Mouse (Mus musculus): ENCODE results near the gene Gm4779.

The Gm4779 gene

DNA sequence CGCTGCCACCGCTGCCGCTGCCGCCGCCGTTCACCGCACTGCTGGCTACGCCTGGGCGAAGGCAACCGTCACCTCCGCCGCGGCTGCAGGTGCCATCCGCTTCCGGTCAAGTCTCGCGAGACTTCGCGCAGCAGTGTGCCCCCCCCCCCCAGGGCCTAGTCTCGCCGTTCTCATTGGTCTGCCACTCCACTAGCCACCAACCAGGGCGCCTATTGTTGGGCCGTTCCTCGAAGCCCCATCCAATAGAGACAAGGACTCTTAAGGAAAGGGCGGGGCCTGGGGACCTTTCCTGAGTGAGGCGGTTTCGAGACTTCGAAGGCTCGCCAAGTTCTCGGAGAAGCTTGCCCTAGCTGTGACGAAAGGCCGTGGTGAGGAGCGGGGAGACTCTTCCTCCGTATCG lies at the start of gene Gm4779, which contains the start of gene 8030474K03Rik:
Gene Gm4779, minus strand, starts transcription at position 82 of the 400 bp plus-strand sequence.
Gene 8030474K03Rik, plus strand, starts transcription at position 315 of the 400 bp plus-strand sequence.
- in situ Hi-C loops (cut with MseI, MboI) = no loop called here

DNA sequence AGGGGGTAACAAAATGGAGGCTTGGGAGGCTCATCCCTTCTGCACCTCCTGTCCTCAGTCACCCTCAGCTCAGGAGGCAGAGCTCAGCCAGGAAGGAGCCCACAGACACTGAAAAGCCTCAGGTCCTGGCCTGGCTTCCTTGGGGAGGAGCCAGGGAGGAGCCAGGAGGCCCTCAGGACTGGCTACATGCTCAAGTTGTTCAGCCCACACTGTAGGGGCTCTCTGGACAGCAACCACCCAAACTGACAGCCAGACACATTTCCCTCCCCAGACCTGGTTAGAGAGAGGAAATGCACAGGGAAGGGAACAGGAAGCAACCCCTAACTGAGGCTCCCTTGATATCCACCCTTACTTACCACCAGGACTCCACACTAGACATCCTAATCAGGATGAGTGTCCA lies 25.8 kb upstream of the Gm4779 start:
- in situ Hi-C loops (cut with MseI, MboI) = loop anchor here in 1 of 2 experiments (10.0 kb wide), 1 partner anchor 115 kb away; no protein-coding TSS in a partner anchor

DNA sequence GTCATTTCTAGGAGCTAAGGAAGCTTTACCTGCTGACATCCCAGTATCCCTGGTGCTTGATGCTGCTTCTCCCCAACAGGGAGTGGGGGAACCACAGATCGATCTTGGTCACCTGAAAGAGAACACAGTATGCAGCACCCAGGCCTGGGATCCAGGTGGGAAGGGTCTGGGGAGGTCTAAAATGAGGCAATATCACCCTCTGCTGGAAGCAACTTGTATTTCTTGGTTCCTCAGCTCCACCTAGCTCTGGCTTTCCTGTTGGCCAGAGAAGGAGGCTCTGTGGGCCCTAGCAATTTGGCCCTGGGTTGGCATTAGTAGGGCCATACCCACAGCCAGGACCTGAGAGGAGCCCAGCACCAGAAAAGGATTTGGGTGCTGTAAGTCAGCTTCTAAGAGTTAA lies 24.9 kb upstream of the Gm4779 start:
- in situ Hi-C loops (cut with MseI, MboI) = loop anchor here in 1 of 2 experiments (10.0 kb wide), 1 partner anchor 116 kb away; no protein-coding TSS in a partner anchor

DNA sequence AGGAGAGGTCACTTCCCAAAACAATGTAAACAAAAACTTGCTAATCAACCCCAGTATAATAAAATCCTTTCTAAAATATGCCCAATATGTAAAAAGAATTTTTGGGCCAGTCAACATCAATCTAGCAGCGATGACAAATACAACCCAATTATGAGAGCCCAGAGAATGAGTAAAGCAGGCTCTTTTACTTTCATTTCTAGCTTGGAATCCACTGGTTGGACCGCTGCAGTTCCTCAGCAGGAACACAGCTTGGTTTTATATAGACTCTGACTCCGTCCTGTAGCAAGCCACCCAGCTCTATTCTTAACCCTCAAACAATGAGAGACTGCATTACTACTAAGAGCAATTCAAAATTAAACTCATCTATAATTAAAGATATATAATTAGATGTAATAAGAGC lies 17.5 kb upstream of the Gm4779 start:
- in situ Hi-C loops (cut with MseI, MboI) = loop anchor here in 1 of 2 experiments (10.0 kb wide), 1 partner anchor 123 kb away; no protein-coding TSS in a partner anchor

DNA sequence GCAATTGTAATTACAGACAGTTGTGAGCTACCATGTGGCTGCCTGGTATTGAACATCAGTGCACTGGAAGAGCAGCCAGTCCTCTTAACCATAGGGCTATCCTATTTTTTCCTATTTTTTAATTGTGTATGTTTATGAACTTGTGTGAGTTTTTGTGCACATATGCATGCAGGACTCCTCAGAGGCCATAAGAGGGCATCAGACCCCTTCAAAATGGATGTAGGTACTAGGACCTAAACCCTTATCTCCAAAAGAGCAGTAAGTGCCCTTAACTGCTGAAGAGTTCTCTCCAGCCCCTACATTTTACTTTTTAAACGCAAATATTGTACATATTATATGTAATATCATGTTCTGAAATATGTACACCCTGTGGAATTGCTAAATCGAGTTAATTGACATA lies 11.3 kb upstream of the Gm4779 start:
- in situ Hi-C loops (cut with MseI, MboI) = no loop called here

DNA sequence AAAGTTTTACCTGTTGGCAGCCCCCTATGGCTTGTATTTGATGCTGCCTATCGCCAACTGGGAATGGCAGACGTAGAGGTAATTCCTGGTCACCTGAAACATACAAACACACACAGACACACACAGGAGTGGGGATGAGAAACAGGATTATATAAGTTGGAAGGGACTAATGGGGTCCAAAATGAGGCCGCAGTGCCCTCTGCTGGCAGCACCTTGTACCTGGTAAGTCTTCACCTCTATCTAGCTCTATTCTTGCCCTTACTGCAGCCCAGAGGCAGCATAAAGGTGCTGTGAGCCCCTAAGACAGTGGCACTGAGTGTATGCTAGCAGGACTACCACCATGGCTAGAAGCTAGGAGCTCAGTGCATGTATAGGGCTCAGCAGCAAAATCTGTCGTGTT lies 2.7 kb downstream of the Gm4779 start:
- in situ Hi-C loops (cut with MseI, MboI) = no loop called here

DNA sequence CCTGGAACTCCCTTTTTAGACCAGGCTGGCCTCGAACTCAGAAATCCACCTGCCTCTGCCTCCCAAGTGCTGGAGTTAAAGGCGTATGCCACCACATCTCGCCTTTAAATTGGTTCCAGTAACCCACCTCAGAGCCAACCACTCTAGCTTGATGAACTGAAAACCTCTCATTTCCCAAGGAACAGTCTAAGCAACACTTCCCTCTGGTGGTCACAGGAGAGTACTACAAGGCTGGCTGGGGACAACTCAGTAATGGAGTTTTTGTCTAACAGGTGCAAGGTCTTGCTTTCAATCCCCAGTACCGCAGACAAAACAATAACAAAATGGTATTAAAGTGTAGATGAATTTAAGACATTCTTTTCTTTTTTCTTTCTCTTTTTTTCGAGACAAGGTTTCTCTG lies 22.2 kb downstream of the Gm4779 start:
- in situ Hi-C loops (cut with MseI, MboI) = no loop called here

DNA sequence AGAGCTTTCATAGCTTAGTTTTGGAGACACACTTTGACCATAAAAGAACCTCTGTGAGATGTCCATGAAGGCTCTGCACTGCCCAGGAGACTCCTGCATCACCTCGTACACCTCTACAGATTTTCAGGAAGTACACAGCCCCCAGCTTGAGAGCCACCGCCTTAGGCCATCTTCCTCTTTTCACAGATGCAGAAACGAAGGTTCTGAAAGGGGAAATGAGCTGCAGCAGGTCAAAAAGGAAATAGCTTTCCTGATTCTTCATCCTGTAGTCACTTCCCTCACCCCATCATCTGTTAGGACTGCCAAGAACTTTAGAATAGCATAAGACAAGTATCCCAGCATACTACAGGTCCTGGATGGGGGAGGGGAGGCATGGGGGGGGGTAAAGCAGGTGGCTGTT lies 23.9 kb downstream of the Gm4779 start:
- in situ Hi-C loops (cut with MseI, MboI) = no loop called here

DNA sequence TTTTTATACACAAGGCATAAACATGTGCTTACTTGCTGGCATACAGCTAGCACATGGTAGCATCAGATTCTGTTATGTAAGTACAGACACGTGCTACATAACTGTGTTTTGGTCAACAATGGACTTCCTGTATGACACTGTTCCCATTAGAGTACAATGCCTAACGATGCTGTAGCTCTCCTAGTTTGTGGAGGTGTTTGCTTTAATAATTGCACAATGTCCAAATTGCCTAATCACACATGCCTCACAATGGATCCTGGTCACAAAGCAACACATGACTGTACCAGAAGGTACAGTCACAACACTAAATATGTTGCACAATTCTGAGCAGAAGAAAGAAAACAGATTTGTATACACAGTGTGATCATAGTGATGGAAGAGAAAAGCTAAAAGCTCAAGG lies 24.7 kb downstream of the Gm4779 start:
- in situ Hi-C loops (cut with MseI, MboI) = no loop called here

DNA sequence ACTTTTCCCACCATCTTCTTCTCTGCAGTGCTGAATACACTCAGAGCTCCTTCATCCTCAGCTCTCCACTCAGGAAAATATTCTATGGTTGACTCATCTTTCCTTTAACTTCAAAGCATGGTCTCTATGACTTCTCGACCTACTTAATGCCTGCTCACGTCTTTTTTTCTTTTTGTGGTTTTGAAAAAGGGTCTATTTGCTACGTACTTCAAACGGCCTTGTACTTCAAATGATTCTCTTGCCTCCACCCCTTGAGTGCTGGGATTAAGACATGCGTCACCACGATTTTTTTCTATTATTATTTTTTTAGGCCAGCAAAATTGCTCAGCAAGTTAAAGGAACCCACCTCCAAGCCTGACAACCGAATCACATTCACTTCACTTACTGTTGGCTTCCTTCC lies 26.9 kb downstream of the Gm4779 start:
- in situ Hi-C loops (cut with MseI, MboI) = no loop called here

DNA sequence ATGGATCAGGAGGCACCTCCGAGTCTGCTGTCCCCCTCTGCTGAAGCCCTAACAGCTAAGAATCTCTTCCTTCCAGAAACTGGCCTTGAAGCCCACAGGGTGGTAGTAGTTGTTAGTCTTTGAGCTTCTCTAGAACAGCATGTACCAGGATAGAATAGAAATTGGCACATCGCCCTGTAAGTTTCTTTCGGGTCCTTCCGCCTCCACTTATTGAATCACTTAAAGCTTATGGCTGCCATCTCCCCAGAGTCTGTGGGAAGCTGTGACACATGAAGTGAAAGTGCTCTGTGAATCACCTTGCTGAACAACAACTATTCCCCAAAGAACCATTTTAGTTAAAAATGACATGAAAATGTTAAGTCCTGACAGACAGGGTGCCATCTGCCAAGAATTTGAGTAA lies 29.1 kb downstream of the Gm4779 start:
- in situ Hi-C loops (cut with MseI, MboI) = no loop called here

DNA sequence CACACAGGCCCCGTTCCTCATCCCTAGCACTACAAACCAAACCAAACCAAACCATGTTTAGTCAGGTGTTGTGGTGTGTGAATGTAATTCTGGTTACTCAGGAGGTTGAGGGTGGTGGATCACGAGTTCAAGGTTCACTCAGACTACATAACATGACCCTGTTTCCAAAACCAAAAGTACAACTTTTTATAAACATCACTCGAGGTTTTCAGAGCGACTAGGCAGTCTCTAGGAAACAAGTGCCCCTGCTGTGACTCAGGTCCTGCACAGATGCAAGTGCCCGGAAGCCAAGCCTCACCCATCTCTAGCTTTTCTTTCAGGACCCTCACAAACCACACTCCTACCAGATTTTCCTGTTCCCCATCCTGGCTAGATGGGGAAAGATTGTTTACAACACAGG lies 29.6 kb downstream of the Gm4779 start:
- in situ Hi-C loops (cut with MseI, MboI) = no loop called here

DNA sequence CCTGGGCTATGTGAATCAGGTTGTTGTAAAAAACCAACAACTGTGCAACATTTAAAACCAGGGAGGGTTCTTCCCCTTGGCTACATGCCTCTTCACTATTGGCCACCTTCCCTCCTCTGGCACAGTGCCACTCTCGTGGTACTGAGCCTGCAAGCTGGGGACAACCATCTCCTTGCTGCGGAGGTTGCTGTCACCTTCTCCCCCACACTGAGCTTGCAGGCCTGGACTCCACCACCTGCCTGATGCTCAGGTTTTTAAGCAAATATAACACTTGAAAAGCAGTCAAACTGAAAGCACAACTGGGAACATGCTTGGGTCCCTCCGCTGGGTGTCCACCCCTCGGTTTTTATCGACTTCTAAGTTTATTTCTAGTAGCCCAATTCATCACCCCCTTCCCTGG lies 39.7 kb downstream of the Gm4779 start:
- in situ Hi-C loops (cut with MseI, MboI) = no loop called here

DNA sequence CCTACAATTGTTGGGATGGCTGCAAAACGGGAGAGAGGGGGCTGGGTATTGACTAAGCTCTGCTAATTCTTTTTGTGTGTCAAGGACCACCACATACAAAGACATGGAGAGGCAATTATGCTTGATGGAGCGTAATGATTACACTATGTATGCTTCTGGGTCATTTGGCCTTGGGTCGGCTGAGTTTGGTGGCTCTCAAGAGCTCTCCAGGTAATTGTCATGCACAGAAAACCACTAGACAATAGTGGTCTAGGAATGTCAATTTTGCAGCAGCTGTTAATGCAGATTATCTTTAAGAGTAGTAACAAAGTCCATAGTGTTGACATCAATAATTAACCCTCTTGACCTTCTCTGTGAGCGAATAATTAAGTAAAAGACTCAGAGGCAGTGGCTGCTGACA lies 44.1 kb downstream of the Gm4779 start:
- in situ Hi-C loops (cut with MseI, MboI) = no loop called here

DNA sequence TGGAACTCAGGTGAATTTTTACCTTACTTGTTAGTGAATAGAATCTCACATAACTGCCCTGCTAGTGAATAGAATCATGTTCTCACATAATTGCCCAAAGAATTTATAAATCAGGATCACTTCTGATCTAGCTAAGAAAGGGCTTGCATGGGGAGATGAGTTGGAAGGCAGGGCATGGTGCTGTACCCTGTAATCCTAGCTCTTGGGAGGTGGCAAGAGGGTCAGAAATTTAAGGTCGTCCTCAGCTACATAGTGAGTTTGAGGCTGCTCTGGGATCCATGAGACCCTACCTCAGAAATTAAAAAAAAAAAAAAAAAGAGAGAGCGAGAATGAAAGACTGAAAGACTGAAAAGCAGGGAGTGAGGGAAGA lies 53.2 kb downstream of the Gm4779 start:
- in situ Hi-C loops (cut with MseI, MboI) = no loop called here

DNA sequence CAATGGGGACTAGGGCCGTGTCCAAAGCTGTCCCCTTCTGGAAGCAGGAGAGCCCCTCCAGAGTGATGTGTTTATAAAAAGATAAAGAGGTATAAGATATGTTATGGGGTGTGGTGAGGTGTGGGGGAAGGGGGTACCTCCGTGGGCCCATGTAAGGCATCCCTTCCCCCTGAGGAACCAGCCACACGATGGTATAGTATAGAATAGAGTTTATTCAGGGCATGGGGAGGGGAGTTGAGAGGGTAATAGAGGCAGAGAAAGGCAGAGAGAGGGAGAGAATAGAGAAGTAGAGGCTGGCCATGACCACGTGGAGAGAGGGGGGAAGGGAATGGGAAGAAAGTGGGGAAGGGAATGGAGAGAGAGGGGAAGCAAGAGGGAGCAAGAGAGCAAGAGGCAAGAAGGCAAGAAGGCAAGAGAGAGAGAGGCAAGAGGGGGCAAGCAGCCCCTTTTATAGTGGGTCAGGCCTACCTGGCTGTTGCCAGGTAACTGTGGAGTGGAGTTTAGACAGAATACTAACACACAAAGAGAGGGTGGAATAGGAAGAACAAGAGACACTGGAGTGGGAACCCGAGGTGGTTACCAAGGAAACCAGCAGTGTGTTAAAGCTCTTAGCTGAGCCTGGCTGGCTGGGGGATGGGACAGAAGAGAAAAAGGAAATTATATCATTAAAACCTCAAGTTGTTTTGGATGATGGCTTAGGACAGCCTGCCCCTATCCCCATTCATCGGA lies 53.7 kb downstream of the Gm4779 start:
- in situ Hi-C loops (cut with MseI, MboI) = no loop called here
